Mouse (Mus musculus) liver, postnatal 0 days (tissue): ENCODE results near the gene Ism1. TPM values are rescaled to one million over a fixed set of nuclear protein-coding genes. Genes with fewer than 3 reads are reported as not detected.

ENCODE experiments used
- ATAC-seq: fragments of 200-750 bp; cut with Nextera tagmentation; 2 replicates; pipeline ENCODE4 v1.8.0; 2017; ENCODE audit warnings: mild to moderate bottlenecking, moderate library complexity
- DNase-seq: peaks from one replicate; pipeline ENCODE4 v3.0.0-alpha.2; 2016
- H3K27ac ChIP-seq: fragments of 300-500 bp; sonication (generic); 2 replicates; pipeline ENCODE4 v1.5.1; 2014; ENCODE audit warnings: antibody characterized with exemption, moderate library complexity, mild to moderate bottlenecking, low read depth
- H3K27me3 ChIP-seq: fragments of 300-500 bp; sonication (generic); 2 replicates; pipeline ENCODE4 v1.6.1; 2014; ENCODE audit warnings: low read length, control low read depth, mixed read lengths; ENCODE audit not compliant: insufficient read depth
- H3K36me3 ChIP-seq: fragments of 300-500 bp; sonication (generic); replicated peaks from 2 replicates; pipeline ENCODE4 v1.6.1; 2014; ENCODE audit warnings: mild to moderate bottlenecking, control low read depth, low read length, moderate library complexity, mixed read lengths; ENCODE audit not compliant: insufficient read depth
- H3K4me1 ChIP-seq: fragments of 300-500 bp; sonication (generic); 2 replicates; pipeline ENCODE4 v1.6.1; 2014; ENCODE audit warnings: antibody characterized with exemption, mild to moderate bottlenecking, control low read depth; ENCODE audit not compliant: insufficient read depth
- H3K4me2 ChIP-seq: fragments of 300-500 bp; sonication (generic); 2 replicates; pipeline ENCODE4 v1.6.1; 2014; ENCODE audit warnings: low read depth, mild to moderate bottlenecking, low read length, moderate library complexity, mixed read lengths
- H3K4me3 ChIP-seq: fragments of 300-500 bp; sonication (generic); 2 replicates; pipeline ENCODE4 v1.5.1; 2014; ENCODE audit warnings: low read depth, low read length
- H3K9ac ChIP-seq: fragments of 300-500 bp; sonication (generic); replicated peaks from 2 replicates; pipeline ENCODE4 v1.6.1; 2014; ENCODE audit warnings: mild to moderate bottlenecking, moderate library complexity
- H3K9me3 ChIP-seq: fragments of 300-500 bp; sonication (generic); 2 replicates; pipeline ENCODE4 v1.6.1; 2016; ENCODE audit warnings: mild to moderate bottlenecking, control low read depth, low read length, mixed read lengths
- CTCF ChIP-seq: sonication (generic); IDR thresholded peaks from 2 replicates; pipeline ENCODE4 v1.5.1; 2016; ENCODE audit warnings: antibody characterized with exemption, low read depth
- EP300 ChIP-seq: IDR thresholded peaks from 2 replicates; pipeline ENCODE4 v1.6.1; 2016; ENCODE audit warnings: antibody characterized with exemption, low read depth, mild to moderate bottlenecking
- WGBS: fragments of 180-500 bp; shearing (Covaris S2); extraction: QIAGEN DNeasy Blood & Tissue Kit; methylation state at CpG from one replicate; pipeline ENCODE4 v1.1.7; 2014; ENCODE audit not compliant: insufficient replicate concordance; 5-methylcytosine and 5-hydroxymethylcytosine counted together
- polyA plus RNA-seq: library from polyadenylated mRNA; unstranded; fragments of >200 nt; fragmentation: Nextera tagmentation; extraction: Ambion mirVana; gene quantifications from 2 replicates; pipeline ENCODE4 v1.2.1, GENCODE M21; 2015

The Ism1 gene
- polyA plus RNA-seq, 1 experiment from 2014 or later: not detected

GRCm38 (mm10) chr2:139689442-139690003 lies 11.5 kb downstream of the Ism1 start:
- H3K27me3 ChIP-seq: no peaks in the 10 kb centered on the region
- DNase-seq (no peak), ATAC-seq (no peak)
- H3K36me3 ChIP-seq: no peaks in the 10 kb centered on the region
- TF ChIP-seq CTCF (no peak), EP300 (no peak)
- no peak overlapping the region for H3K4me3 ChIP-seq
- H3K27ac ChIP-seq: no peak overlapping the region
- no peaks in the 10 kb centered on the region for H3K9me3 ChIP-seq
- WGBS: 76% methylated on average over 1 of the region's 1 CpGs
- no peak overlapping the region for H3K9ac ChIP-seq
- no peaks in the 10 kb centered on the region for H3K4me1 ChIP-seq
- no peak overlapping the region for H3K4me2 ChIP-seq

- TF ChIP-seq EP300: no peak
- no peak for TF ChIP-seq CTCF
- H3K27me3 ChIP-seq: no peaks in the 10 kb centered on the region
- ATAC-seq (no peak), DNase-seq (no peak)
- no peak overlapping the region for H3K27ac ChIP-seq
- H3K4me2 ChIP-seq: no peak overlapping the region
- no peaks in the 10 kb centered on the region for H3K9me3 ChIP-seq
- no peaks in the 10 kb centered on the region for H3K36me3 ChIP-seq
- H3K9ac ChIP-seq: no peak overlapping the region
- no peaks in the 10 kb centered on the region for H3K4me1 ChIP-seq
- WGBS: 72% methylated on average over 3 of the region's 3 CpGs
- no peak overlapping the region for H3K4me3 ChIP-seq
Observed at GRCm38 (mm10) chr2:139693521-139693920, 15.5 kb downstream of the Ism1 start.

DNA sequence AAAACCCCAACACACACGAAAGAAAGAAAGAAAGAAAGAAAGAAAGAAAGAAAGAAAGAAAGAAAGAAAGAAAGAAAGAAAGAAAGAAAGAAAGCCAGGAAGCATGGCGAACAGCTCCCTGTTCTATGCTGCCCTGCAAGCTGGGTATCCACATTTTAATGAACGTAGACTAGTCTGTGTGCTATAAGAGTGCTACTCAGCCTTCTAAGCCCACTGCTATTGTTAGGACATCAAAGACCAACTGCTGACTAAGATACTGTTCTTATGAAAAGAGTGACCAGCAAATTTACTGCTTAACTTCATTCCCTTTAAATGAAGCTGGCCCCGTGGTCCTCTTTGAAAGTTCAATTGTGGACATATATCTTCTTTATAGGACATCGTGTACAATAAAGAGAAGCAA lies 16.7 kb downstream of the Ism1 start:
- H3K4me3 ChIP-seq: no peak overlapping the region
- no peaks in the 10 kb centered on the region for H3K9me3 ChIP-seq
- ATAC-seq: no peak
- H3K27me3 ChIP-seq: no peaks in the 10 kb centered on the region
- no peak for DNase-seq
- H3K27ac ChIP-seq: no peak overlapping the region
- H3K4me1 ChIP-seq: no peaks in the 10 kb centered on the region
- H3K9ac ChIP-seq: no peak overlapping the region
- TF ChIP-seq CTCF: no peak
- no peak for TF ChIP-seq EP300
- H3K4me2 ChIP-seq: no peak overlapping the region
- no peaks in the 10 kb centered on the region for H3K36me3 ChIP-seq
- WGBS: 73% methylated on average over 5 of the region's 5 CpGs

DNA sequence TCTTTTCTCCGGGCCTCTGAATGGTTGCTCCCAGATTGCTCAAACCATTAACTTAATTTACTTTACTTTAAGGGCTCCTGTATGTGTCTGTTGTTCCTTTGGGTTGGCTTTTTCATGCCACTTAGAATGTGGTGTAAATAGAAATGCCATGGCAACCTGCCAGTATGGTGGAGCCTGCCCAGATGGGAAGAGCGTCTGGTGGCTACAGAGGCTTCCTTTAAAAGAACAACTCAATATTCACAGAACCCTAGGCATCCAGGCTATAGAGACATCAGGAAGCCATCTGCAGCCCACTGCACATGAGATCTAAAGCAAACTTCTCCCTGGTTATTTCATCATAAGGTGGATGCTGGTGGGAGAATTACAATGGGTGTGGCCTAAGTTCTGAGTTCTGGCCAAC lies 18.6 kb downstream of the Ism1 start:
- no peaks in the 10 kb centered on the region for H3K36me3 ChIP-seq
- H3K4me1 ChIP-seq: no peaks in the 10 kb centered on the region
- no peak overlapping the region for H3K4me3 ChIP-seq
- ATAC-seq (no peak), DNase-seq (no peak)
- peaks cover 3% of the 10 kb centered on the region; the same call in 1 of the 2 replicates for H3K9me3 ChIP-seq
- H3K27ac ChIP-seq: no peak overlapping the region
- 64% methylated on average over 2 of the region's 2 CpGs for WGBS
- no peak overlapping the region for H3K4me2 ChIP-seq
- no peak overlapping the region for H3K9ac ChIP-seq
- no peak for TF ChIP-seq EP300
- no peak for TF ChIP-seq CTCF
- no peaks in the 10 kb centered on the region for H3K27me3 ChIP-seq

DNA sequence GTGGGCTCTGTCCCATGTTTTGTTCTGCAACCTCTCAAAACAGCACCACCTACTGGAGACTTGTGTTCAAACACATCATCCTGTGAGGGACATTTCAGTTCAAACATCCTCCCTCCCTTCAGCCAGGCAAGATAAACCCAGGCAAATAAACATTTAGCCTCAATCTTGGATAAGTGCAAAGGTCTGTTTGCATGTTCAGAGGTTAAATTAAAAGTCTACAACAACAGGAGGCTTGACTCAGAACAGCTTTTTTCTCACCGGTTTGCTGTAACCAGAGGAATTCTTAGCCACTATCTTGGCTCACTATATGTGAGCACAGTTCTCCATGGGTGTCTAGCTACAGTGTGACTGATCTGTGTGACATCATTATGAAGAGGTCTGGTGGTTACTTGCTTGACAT lies 22.6 kb downstream of the Ism1 start:
- H3K36me3 ChIP-seq: no peaks in the 10 kb centered on the region
- no peak overlapping the region for H3K9ac ChIP-seq
- H3K9me3 ChIP-seq: peaks cover 3% of the 10 kb centered on the region; the same call in 1 of the 2 replicates
- no peaks in the 10 kb centered on the region for H3K27me3 ChIP-seq
- WGBS: 80% methylated on average over 1 of the region's 1 CpGs
- no peak overlapping the region for H3K27ac ChIP-seq
- no peak for TF ChIP-seq CTCF
- no peak for TF ChIP-seq EP300
- ATAC-seq: no peak
- H3K4me1 ChIP-seq: no peaks in the 10 kb centered on the region
- no peak for DNase-seq
- H3K4me2 ChIP-seq: no peak overlapping the region
- H3K4me3 ChIP-seq: no peak overlapping the region

DNA sequence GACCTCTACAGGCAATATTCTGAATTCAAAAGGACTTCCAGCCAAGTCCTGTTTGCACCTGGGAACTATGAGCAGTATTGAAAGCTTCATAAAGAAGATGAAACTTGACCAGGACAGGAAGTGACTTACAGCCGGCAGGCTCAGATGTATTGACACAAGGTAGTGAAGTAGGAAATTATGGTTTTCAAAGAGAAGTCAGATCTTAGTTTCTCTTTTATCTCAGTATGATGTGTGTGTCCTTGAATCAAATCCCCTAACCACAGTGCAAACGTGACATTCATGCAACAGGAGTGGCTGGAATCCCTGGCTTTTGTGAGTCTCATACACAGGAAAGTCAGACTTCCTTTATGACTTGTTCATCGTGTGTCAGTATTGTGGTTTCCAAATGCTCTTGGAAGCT lies 27.0 kb downstream of the Ism1 start:
- H3K36me3 ChIP-seq: no peaks in the 10 kb centered on the region
- no peak overlapping the region for H3K9ac ChIP-seq
- no peak for TF ChIP-seq EP300
- peaks cover 3% of the 10 kb centered on the region; the same call in 1 of the 2 replicates for H3K9me3 ChIP-seq
- DNase-seq (no peak), ATAC-seq (no peak)
- H3K4me2 ChIP-seq: no peak overlapping the region
- no peak overlapping the region for H3K27ac ChIP-seq
- H3K27me3 ChIP-seq: no peaks in the 10 kb centered on the region
- H3K4me1 ChIP-seq: no peaks in the 10 kb centered on the region
- 30% methylated on average over 3 of the region's 3 CpGs for WGBS
- no peak overlapping the region for H3K4me3 ChIP-seq
